Mouse (Mus musculus) CD4-positive, CD25-positive, alpha-beta regulatory T cell, adult 2 months (primary cell): Measurements from ENCODE around the gene Hdac7.
"Not testable (repeated sequence)": the region's sequence is repeated elsewhere in the genome, so short reads cannot be mapped to it uniquely, and the experiment has no call there.

Source experiments
- DNase-seq: peaks from one replicate; pipeline ENCODE4 v3.0.0-alpha.2; 2012; ENCODE audit warnings: low read depth, low spot score

The Hdac7 gene

DNA sequence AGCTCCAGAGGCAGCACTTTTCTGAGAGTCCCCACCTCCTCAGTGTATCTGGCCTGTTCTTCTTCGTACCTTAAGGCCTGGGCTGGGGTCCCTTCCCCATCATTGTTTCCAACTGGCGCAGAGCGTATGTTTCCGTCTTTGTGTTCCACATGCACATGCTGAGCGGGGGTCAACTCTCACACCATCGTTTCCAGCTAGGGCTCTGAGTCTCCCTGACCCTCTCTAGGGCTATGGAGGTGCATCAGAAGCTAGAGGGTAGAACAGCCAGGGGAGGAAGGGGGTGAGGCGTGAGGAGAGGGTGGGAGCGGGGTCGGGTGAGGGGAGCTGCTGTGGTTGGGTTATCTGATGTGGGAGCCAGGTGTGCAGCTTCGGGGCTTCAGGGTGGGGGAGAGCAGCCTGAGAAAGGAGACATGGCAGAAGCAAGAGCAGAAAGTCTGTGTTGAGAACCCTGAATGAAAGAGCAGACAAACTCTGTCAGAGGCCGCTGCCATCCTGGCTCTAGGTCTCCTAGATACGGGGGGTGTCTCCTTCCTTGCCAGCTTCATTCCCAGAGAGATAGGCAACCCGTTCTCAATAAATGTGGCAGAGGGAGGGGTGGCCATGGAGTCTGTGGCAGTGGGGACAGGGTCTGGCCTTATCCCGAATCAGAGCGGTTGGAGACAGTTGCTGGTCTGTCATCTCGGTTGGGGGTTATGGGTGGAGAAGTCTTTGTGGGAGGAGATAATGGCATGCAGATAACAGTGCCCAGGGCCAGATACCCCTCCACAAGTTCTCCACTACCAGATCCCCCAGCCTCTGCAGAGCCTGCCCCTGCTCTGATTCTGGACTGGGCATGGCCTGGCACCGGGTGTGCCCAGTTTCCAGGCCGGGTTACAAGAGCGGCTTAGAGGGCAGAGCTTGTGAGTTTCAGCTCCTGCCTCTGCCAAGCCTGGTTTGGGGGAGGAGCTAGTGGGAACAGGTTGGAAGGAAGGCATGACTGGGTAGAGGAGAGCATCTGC is at the start of gene Hdac7:
Gene Hdac7 (minus strand): TSS at position 466 of the 998 bp plus-strand sequence.
- peak; percentile 42 for DNase-seq

DNA sequence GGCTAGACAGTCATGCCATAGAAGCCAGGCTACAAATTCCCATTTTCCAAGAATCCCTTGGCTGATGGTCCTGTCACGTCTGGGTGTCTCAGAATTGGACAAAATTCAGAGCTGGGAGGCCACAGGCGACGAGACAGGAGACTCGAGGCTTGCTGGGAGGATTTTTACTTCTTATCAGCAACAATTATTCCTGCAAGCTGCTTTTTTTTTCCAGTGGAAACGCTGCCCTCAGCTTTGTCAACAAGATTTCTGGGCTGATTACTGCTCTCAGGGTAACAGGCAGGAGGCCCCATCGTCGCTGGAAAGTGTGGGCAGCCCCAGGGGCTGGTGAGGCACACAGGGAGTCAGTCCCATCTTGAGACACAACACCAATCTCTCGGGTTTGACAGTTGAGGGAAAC is 48.2 kb upstream of the Hdac7 start:
- no peak for DNase-seq

DNA sequence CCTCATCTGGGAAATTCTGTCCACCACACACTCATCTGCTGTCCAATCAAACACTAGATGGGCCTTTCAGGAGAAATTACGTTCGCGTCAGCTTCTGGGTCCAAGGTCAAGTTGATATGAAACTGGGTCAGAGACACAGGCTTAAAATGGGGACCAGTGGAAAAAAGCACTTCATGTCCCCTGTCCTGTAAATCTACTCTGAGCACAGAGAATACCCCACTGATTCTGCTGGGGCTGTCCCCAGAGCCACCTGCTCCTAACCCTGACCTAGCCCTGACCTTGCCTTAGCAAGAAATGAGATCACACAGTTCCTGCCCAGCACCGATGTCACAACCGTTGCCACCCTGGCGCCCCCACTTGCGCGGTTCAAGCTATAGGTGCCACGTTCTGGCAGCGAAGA is 46.1 kb upstream of the Hdac7 start:
- no peak for DNase-seq

DNA sequence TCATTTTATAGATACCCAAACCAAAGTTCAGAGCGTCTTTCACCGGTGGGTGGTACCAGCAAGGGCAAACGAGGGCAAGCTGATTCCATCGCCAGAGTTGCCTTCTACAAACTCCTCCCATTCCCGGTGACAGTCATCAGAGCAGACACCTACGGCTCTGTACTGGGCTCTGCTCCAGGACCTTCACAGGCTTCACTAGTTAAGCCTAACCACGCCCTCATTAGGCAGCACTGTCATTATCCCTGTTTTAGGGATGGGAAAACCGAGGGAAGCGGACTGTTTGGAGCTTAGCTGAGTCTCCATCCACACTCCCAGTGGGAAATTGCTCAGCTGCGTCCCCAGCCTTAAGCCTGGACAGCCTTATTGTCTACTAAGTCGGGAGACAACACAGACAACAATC is 45.7 kb upstream of the Hdac7 start:
- no peak for DNase-seq

DNA sequence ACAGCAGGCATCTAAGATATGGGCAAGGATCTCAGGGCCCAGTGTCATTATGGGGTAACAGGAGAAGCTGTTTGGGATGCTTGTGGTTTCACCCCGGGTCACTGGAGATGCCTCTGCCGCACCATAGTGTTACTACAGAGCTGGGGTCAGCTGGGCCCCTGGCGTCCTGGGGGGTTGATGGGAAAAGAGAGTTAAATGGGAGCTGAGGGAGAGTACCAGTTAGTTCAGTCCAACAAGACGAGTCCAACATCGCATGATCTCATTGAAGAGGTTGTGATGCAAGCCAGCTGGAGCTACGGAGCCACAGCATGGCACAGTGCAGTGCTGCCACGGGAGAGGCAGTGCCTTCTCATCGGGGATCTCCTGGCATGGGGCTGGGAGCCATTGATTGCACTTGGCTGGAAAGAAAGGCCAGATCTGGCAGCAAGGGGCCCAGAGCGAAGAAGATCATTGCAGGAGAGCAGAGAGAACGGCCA is 43.3 kb upstream of the Hdac7 start:
- no peak for DNase-seq

DNA sequence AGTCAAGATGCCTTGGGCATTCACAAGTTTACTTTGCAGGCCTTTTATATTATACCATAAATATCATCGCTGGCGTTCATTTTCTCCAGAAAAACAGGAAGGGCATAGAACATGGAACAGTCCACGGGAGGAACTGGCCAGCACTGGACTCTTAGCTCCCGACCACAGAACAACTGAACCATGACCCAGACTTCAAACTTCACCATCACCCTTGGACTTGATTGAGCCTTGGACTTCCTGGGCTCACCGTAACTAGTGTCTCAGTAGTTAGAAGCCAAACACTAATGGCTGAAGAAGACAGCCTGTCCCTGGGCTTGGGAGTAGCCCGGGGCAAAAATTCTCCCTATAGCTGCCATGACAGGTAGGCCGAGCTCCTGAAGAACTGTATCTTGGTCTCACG is 37.1 kb upstream of the Hdac7 start:
- no peak for DNase-seq

DNA sequence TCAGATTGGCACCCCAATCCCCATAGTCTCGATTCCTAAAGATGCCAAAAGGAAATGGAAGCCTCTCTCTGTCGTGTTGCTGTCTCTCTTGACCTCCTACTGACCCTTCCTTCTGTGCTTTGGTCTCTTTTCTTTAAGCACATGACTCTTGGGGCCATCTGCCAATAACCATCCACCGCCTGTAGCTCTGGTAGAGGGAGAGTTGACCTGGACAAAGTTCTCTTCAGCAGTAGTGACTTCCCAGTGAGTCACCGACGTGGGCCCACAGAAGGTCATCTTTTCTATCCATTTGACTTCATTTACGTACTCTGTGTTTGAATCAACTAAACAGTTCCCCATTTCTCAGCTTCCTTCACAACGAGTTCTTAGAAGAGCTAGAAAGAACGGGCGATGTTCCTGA is 36.1 kb upstream of the Hdac7 start:
- DNase-seq: no peak

DNA sequence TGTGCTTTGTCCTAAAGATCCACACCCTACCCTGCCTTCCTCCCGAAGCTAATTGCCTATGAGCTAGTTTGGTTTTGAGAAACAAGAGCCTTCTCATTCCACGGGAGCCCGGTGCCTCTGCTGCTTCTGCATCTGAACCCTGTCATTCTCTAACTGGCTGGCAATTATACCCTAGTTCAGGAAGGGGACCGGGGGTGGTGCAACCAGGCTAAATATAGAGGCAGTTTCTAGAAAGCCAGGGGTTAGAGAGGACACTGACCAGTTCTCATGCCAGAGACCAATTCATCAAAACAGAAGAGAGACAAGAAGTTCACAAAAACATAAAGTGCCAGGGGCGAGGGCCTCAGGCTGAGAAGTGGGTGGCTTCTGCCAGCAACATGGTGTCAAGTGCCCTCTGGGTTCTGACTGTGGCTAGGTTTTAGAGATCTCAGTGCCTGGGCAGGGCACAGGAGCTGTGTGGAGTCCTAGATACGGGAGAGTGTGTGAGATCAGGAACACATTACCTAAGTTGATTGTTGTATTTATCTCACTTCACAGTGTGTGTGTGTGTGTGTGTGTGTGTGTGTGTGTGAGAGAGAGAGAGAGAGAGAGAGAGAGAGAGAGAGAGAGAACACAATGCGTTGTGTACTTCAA is 34.5 kb upstream of the Hdac7 start:
- DNase-seq: no peak

DNA sequence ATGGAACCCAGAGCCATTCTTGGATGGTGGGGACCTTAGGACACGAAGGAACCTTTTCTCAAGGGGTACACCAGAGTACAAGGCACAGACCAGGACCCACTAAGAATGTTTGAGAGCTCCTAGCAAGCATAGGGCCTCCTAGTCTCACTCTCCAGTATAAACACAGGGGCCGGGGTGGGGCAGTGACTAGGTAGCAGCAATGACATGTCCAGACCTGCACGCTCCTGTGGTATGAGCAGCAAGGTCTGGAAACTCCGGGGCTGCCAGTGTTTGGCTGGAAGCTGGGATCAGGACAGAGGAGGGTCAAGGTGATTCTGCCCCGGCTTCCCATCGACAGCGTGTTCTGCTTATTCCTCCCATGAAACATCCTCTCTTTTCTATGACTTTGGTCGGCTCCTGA is 31.5 kb upstream of the Hdac7 start:
- DNase-seq: no peak

DNA sequence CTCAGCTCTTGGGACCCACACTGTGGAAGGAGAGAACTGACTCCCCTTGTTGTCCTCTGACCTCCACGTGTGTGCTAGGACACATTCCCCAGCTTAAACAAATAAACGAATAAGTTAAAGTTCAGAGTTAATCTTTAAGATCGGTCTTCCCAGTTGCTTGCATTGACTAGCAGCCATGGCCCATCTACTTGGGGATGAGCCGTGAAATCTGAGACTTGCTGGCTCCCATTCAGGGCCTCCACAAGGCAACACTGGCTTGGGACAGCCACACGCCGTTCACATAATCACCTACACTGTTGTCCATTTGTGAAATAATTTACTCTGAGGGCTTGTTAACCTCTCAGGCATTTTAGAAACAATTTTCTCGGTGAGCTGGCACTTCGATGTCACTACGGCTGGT is 29.4 kb upstream of the Hdac7 start:
- DNase-seq: no peak

DNA sequence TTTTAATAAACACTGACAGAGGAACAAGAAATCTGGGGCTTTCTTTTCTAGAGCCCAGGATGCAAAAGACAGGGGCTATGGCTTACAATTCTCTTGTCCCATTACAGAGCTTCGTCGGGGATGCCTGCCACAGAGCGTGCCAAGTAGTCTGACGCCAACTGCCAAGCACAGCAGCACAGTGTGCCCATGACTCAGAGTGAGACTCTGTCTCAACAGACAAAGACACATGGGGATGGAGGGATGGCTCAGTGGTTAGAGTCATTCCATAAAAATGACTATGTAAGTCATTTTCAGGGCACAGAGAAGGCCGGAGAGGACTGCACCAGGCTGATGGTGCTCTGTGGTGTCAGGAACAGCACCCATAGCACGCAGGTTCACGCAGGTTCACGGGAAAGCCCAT is 27.9 kb upstream of the Hdac7 start:
- no peak for DNase-seq

DNA sequence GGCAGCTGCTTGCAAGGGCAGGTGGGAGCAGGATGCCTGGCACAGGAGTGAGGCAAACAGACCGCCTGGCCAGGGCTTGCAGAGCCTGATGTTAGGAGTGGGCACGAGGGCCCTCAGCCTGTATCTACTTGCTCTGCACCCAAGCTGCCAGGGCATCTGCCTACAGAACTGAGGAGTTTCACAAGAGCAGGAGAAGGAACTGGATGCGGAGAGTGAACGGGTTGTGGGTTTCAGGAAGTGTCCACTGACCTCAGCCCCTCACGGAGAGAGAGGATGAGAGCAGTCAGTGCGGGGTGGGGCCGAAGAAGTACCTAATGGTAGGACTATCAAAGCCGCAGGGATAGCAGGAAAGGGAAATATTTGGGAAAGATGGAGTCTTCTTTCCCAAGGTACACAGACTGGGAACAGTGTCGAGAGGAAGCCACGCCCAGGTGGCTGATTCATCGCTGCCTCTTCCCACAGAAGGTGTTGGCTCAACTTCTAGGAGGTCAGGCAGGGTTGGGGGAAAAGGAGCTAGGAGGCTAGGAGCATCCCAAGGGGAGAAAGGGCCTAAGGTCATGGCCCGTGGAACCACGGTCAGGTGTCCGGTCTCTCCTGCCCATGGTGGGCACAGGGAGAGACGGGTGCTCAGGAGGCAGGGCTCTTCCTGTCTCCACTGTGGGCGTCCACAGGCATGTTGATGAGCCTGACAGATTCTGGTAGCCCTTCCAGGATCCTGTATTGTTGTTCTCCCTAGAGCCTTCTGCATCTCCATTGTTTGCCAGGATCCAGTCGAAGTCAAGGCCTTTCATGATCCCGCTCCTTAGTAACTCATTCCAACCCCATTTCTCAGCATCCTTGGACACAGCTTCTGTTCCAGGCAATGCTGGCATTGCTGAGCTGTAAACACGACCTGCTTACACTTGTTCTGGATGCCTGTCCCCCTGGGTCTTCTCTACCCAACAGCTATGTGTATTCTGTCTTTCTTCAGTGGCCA is 27.0 kb upstream of the Hdac7 start:
- DNase-seq: no peak

DNA sequence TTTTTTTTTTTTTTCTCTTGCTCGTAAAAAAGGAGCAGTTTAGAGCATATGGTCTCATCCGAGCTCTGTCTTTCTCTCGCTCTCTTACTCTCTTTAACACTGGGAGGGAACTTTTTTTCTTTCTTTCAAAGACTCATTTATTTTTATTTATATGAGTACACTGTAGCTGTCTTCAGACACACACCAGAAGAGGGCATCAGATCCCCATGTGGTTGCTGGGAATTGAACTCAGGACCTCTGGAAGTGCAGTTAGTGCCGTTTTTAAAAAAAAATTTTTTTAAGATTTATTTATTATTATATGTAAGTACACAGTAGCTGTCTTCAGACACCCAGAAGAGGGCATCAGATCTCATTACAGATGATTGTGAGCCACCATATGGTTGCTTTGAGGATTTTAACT is 25.8 kb upstream of the Hdac7 start:
- not testable (repeated sequence) for DNase-seq

DNA sequence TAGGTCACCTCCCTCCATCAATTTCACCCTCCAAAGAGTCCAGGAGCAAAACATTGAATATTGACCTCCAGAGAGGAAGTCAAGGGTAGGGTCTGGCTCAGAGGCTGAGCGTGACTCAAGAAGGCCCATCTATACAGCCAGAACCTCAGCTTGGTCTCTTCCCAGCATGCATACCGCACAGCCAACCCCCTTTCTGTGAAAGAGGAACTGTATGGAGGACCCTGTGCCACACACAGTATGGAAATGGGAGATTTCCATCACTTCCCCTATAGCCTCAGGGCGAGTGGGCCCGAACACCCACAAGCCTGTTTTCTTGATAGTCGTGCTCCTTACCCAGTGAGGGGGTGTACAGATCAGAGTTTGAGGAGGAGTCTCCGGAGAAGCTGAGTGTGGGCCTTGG is 24.7 kb upstream of the Hdac7 start:
- no peak for DNase-seq

DNA sequence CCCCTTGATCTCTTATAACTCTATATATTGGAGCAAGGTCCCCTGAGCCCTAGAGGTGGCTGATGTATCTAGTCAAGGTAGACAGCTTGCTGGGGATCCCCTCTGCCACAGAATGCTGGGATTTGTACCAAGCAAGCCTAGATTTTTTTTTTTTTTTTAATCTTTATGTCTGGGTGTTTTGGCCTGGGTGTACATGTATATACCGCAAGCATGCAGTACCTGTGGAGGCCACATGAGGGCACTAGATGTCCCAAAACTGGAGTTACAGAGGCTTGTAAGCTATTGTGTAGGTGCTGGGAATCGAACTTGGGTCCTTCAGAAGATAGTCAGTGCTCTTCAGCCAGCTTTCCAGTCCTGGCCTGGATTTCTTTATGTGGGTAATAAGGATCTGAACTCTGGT is 21.7 kb upstream of the Hdac7 start:
- DNase-seq: peak; percentile 23

DNA sequence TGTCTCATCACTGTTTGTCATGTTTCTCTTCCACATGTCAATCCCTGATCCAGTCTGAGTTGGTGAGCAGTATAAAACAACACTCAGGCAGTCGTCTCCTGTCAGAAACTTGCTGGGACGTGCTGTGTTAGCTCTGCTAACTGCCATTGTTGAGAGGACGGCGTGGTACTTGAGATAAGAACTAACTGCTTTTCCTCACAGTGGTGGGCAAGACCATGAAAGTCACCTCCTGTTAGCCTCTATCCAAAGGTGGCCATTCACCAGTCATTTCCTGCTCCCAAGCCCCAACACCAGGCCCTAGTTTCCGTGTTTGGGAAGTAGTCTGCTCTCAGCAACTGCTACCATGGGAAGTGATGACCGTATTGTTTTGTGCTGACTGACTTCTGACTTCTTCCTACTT is 20.9 kb upstream of the Hdac7 start:
- no peak for DNase-seq

DNA sequence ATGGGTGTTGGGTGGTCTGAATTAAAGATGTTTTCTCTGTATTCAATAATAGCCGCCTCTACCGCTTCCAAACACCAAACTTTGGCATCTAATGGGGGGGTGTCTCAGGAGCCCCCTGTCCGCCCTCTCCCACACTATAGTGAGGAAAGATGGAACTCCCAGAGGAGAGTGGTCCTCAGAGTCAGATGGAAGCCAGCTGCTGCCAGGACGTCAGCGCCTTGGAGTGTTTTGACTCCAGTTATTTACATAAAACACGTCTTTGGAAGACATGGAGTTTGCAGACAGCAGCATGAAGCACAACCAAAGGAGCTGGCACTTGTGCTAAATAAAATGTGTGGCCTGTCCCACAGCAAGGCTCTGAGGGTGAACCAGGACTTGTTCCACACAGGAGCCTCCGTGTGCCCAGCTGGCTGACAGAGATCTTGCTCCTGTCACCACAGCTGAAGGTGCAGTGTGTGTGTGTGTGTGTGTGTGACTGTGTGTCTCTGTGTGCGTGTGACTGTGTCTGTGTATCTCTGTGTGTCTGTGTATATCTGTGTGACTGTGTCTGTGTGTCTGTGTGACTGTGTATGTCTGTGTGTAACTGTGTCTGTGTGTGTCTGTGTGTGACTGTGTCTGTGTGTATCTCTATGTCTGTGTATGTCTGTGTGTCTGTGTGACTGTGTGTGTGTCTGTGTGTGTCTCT is 20.2 kb upstream of the Hdac7 start:
- no peak for DNase-seq

DNA sequence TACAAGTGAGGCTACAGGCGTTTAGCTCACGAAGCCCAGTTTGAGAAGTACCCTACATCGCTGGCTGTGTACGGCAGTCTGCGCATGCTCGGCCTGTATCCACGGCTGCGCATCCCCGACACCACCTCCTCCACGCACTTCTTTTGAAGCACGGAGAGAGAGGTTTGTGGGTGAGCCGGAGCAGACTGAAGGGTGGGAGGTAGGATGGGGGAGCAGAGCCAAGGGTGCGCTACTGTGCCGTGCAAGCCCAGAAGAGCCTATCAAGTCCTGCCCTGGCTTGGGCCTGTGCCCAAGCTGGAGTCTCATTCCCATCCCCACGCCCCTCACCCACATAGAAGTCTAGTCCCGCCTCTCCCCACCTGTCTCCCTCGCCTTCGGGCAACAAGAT is 19.2 kb upstream of the Hdac7 start:
- no peak for DNase-seq

DNA sequence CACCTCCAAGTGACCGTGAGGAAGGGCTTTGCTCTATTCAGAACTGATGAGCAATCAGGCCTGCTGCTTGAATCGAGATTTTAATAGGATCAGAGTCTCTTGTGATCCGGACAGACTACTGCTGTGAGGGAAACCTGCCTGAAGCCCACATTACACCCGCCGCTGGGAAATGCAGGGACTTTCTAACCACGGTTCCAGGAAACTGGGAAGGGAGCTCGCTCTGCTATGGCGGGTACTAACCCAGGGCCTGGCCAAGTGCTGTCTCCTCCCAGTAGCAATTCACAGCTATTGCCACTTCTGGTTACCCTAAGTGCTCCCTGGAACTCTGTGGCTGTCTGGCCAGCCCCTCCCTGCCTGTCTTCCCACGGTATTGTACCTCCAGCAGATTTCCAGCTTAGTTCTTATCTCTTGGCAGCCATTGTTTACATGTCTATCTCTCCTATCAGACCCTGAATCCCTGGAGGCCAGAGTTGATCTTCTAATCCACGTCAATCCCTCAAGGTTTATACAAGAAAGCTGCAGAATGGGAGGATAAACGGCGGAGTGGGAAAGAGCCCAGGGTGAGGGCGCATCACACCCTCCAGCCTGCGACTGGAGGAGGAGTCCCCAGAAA is 18.7 kb upstream of the Hdac7 start:
- no peak for DNase-seq

DNA sequence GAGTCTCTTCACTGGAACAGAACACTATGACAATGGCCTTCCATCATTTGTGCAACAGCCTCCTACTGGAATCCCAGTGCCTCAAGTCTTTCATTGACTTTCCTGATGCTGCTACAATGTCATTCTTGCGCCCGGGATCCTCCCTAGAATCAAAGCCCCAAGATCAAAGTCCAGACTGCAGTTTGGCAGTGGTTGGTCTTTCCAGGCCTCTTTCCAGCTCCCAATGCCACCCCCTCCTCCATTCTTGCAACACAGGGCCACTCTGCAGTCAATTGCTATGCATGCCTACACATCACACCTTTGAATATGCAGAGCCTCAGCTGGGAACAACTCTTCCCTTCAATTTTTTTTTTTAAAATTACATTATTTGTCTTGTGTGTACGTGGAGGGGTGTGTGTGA is 16.1 kb upstream of the Hdac7 start:
- no peak for DNase-seq

DNA sequence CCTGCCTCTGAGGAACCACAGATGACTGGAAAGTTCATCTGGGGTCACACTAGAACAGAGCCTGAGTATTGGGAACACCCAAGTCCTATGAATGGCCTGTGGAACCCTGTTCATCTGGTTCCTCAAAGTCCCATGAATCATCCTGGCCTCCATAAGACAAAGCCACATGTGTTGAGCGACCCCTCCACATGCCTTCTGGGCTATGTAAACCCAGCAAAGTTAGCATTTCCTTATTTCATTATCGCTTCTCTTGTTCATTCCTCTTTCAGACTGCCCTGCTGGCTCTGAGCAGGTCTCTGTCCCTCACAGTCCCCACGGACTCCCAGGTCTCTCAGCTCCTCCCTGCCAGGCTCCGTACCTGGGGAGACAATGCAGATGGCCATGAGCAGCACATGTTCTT is 14.1 kb upstream of the Hdac7 start:
- no peak for DNase-seq
